Mouse (Mus musculus) MEL (cell line): ENCODE measurements at regions not wholly inside any gene's neighbourhood (a gene's known extent, or its start where the extent isn't known, plus 50 kb on each side); places are given as distances from the start of the nearest gene placed in this dataset.

Experiments used
- DNase-seq: peaks from one replicate; pipeline ENCODE4 v3.0.0; 2011; ENCODE audit warnings: low read depth, low spot score
- H3K27ac ChIP-seq: 2 replicates; pipeline ENCODE4 v1.5.1; 2012; ENCODE audit warnings: low read depth, mild to moderate bottlenecking, control low read depth, low read length, moderate library complexity; ENCODE audit not compliant: control insufficient read depth
- H3K27me3 ChIP-seq, 2 experiments: fragments of 150-350 bp in 1 of 2; sonication (generic) in 1 of 2; 2 replicates each; pipeline ENCODE4 v1.6.1; 2012; ENCODE audit warnings: low read length in 2 of 2, mild to moderate bottlenecking in 2 of 2, improper control_type of control experiment in 1 of 2, moderate library complexity in 1 of 2; ENCODE audit not compliant: insufficient read depth in 2 of 2, control insufficient read depth in 1 of 2
- H3K36me3 ChIP-seq, 2 experiments: 2 replicates each; pipeline ENCODE4 v1.6.1; 2012 to 2014; ENCODE audit warnings: low read length in 2 of 2, improper control_type of control experiment in 1 of 2, inconsistent platforms in 1 of 2, mild to moderate bottlenecking in 1 of 2; ENCODE audit not compliant: insufficient read depth in 2 of 2, control insufficient read depth in 1 of 2
- H3K4me1 ChIP-seq, 2 experiments: fragments of 150-350 bp in 1 of 2; sonication (generic) in 1 of 2; 2 replicates each; pipeline ENCODE4 v1.6.1; 2012; ENCODE audit warnings: low read length in 2 of 2, improper control_type of control experiment in 1 of 2, mild to moderate bottlenecking in 1 of 2; ENCODE audit not compliant: insufficient read depth in 2 of 2, control insufficient read depth in 1 of 2
- H3K4me3 ChIP-seq, 2 experiments: fragments of 150-350 bp in 1 of 2; sonication (generic) in 1 of 2; 2 replicates each; pipeline ENCODE4 v1.5.1; 2012; ENCODE audit warnings: low read depth in 2 of 2, low read length in 2 of 2, mild to moderate bottlenecking in 2 of 2, moderate library complexity in 2 of 2, control low read depth in 1 of 2, improper control_type of control experiment in 1 of 2; ENCODE audit not compliant: control insufficient read depth in 1 of 2, insufficient read depth in 1 of 2
- H3K79me2 ChIP-seq: 2 replicates; pipeline ENCODE4 v1.6.1; 2012; ENCODE audit warnings: mild to moderate bottlenecking, low read length, moderate library complexity; ENCODE audit not compliant: control insufficient read depth, poor library complexity, insufficient read depth
- H3K9ac ChIP-seq: 2 replicates; pipeline ENCODE4 v1.6.1; 2012; ENCODE audit warnings: low read depth, mild to moderate bottlenecking, control low read depth, low read length, moderate library complexity; ENCODE audit not compliant: control insufficient read depth, poor library complexity, severe bottlenecking
- H3K9me3 ChIP-seq: fragments of 150-350 bp; sonication (generic); replicated peaks from 2 replicates; pipeline ENCODE4 v1.6.1; 2012; ENCODE audit warnings: mild to moderate bottlenecking, low read length, improper control_type of control experiment, moderate library complexity; ENCODE audit not compliant: insufficient read depth
- MEF2A ChIP-seq: IDR thresholded peaks from 2 replicates; pipeline ENCODE4 v1.6.1; 2014; ENCODE audit warnings: low read depth, mild to moderate bottlenecking, inconsistent platforms, low read length, improper control_type of control experiment; ENCODE audit not compliant: poor library complexity, insufficient replicate concordance, severe bottlenecking; ENCODE audit errors: extremely low read depth
- MXI1 ChIP-seq: IDR thresholded peaks from 2 replicates; pipeline ENCODE4 v1.6.1; 2011; ENCODE audit warnings: mild to moderate bottlenecking, low read depth, low read length, improper control_type of control experiment
- MYC ChIP-seq: IDR thresholded peaks from 2 replicates; pipeline ENCODE4 v1.6.1; 2011; ENCODE audit warnings: low read depth, mild to moderate bottlenecking, low read length, improper control_type of control experiment, moderate library complexity
- NELFE ChIP-seq: IDR thresholded peaks from 2 replicates; pipeline ENCODE4 v1.6.1; 2011; ENCODE audit warnings: low read depth, low read length, improper control_type of control experiment
- NRF1 ChIP-seq: IDR thresholded peaks from 2 replicates; pipeline ENCODE4 v1.6.1; 2014; ENCODE audit warnings: low read depth, mild to moderate bottlenecking, inconsistent platforms, low read length, improper control_type of control experiment, moderate library complexity; ENCODE audit not compliant: poor library complexity, insufficient read depth, severe bottlenecking
- POLR2A ChIP-seq, 2 experiments: IDR thresholded peaks; 2 replicates each; pipeline ENCODE4 v1.6.1; 2011 to 2012; ENCODE audit warnings: low read length in 2 of 2, mild to moderate bottlenecking in 2 of 2, control low read depth in 1 of 2, improper control_type of control experiment in 1 of 2, low read depth in 1 of 2, moderate library complexity in 1 of 2; ENCODE audit not compliant: control insufficient read depth in 1 of 2, insufficient read depth in 1 of 2, poor library complexity in 1 of 2
- POLR2AphosphoS2 ChIP-seq: IDR thresholded peaks from 2 replicates; pipeline ENCODE4 v1.6.1; 2011; ENCODE audit warnings: low read length, improper control_type of control experiment
- RAD21 ChIP-seq: IDR thresholded peaks from 2 replicates; pipeline ENCODE4 v1.6.1; 2011; ENCODE audit warnings: mild to moderate bottlenecking, low read depth, low read length, improper control_type of control experiment
- TAL1 ChIP-seq: IDR thresholded peaks from 2 replicates; pipeline ENCODE4 v1.6.1; 2012; ENCODE audit warnings: mild to moderate bottlenecking, inconsistent platforms, low read length, moderate library complexity, mixed read lengths
- TCF12 ChIP-seq: IDR thresholded peaks from 2 replicates; pipeline ENCODE4 v1.6.1; 2014; ENCODE audit warnings: low read depth, mild to moderate bottlenecking, inconsistent platforms, low read length, improper control_type of control experiment, moderate library complexity
- USF2 ChIP-seq, 2 experiments: IDR thresholded peaks; 2 replicates each; pipeline ENCODE4 v1.6.1; 2011 to 2012; ENCODE audit warnings: improper control_type of control experiment in 2 of 2, low read length in 2 of 2, borderline replicate concordance in 1 of 2, inconsistent platforms in 1 of 2, low read depth in 1 of 2, mild to moderate bottlenecking in 1 of 2; ENCODE audit not compliant: insufficient read depth in 1 of 2

DNA sequence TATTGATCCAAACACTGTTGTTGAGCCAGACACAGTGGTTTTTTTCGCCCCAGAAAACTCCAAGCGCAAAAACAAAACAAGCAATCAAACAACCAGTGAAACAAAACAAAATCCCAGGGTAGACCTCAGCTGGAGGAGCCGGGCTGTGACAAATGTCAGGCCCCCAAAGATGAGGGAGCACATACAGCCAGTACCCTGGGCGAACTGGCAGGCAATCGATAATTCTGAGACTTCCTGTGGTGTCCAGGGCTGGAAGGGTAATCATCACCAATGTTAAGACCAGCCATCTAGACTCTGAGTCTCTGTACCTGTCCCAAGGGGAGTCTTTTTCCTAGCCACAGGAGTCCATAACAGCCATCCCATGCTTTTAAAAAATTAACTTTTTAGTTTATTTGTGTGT lies 80.6 kb downstream of the Mtx3 start:
- H3K4me1 ChIP-seq = no peaks in the 10 kb centered on the region
- H3K9ac ChIP-seq = no peak overlapping the region
- H3K79me2 ChIP-seq = no peaks in the 10 kb centered on the region
- no peaks in the 10 kb centered on the region for H3K27me3 ChIP-seq
- H3K36me3 ChIP-seq = no peaks in the 10 kb centered on the region
- no peaks in the 10 kb centered on the region for H3K9me3 ChIP-seq
- H3K4me3 ChIP-seq = no peak overlapping the region
- no peak for DNase-seq
- no peak overlapping the region for H3K27ac ChIP-seq
- TF ChIP-seq NELFE = no peak
- no peak for TF ChIP-seq TCF12
- no peak for TF ChIP-seq USF2 (IDR thresholded peaks at IDR 0.05; ENCODE audit: borderline replicate concordance in 1 of 2, insufficient read depth in 1 of 2, low read depth in 1 of 2, low read length in 2 of 2)
- no peak for TF ChIP-seq MEF2A

DNA sequence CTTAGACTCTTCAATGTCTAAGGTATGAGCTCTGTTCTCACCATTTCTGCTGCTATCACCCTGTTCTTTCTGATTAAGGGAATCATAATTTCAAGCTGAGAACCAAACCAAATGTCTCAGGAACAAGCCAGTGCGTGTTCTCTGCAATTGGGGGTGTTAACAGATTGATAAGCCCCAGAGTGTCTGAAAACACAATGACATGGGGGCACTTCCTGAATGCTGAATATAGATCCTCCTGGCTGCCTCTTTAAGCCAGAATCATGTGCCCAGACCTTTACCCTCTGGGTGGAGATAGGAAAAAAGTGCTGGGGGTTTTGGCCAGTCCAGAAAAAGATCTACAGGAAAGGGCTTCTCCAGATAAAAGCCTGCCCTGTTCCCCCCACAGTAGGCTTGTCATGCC lies 84.0 kb downstream of the Mtx3 start:
- Histone ChIP-seq H3K27ac (no peak overlapping the region), H3K9me3 (no peaks in the 10 kb centered on the region), H3K4me1 (no peaks in the 10 kb centered on the region), H3K79me2 (no peaks in the 10 kb centered on the region), H3K9ac (no peak overlapping the region), H3K27me3 (no peaks in the 10 kb centered on the region), H3K4me3 (no peak overlapping the region), H3K36me3 (no peaks in the 10 kb centered on the region)
- DNase-seq = no peak
- no peak for TF ChIP-seq TCF12
- no peak for TF ChIP-seq MYC
- TF ChIP-seq, all 39 proteins: peak for 0

DNA sequence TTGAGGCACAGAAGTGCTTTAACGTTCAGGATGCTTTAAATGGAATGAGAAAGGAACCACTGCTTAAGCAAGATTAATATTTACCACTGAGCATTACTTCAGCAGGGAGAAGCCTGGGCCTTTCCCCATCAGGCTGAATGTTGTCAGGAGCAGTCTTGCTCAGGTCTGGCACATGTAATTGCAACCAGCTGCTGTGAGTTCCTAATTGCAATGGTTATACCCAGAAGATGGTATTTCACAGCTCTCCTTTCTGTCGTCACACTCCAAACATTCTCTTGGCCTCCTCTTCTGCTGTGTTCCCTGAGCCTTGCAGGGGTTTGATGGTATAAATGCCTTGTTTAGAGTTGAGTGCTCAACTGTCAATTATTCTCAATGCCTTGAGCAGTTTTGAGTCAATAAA lies 87.1 kb downstream of the Mtx3 start:
- no peak overlapping the region for H3K9ac ChIP-seq
- no peak overlapping the region for H3K27ac ChIP-seq
- DNase-seq = no peak
- no peaks in the 10 kb centered on the region for H3K9me3 ChIP-seq
- no peaks in the 10 kb centered on the region for H3K79me2 ChIP-seq
- H3K4me3 ChIP-seq = no peak overlapping the region
- no peaks in the 10 kb centered on the region for H3K36me3 ChIP-seq
- no peak for TF ChIP-seq MXI1
- no peaks in the 10 kb centered on the region for H3K4me1 ChIP-seq
- no peaks in the 10 kb centered on the region for H3K27me3 ChIP-seq

DNA sequence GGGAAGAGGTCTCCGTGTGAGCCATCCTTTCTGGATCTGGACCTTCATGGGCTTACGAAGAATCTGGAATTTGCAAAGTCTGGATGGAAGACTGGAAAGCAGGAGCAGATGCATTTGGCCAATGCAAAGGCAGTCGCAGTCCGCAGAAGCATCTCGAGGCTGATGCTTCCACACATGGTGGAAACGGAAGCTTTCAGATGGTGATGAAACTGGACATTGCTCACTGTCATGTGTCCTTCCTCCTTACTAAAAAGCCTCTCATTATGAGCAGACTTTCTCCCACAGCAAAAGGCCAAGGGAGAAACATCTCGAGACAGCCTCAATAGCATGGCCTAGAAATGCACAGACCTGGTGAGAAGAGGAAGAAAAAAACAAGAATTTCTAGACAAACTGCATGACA lies 94.5 kb downstream of the Mtx3 start:
- H3K27ac ChIP-seq = no peak overlapping the region
- no peaks in the 10 kb centered on the region for H3K27me3 ChIP-seq
- no peak for DNase-seq
- no peak overlapping the region for H3K9ac ChIP-seq
- H3K4me3 ChIP-seq = no peak overlapping the region
- no peaks in the 10 kb centered on the region for H3K4me1 ChIP-seq
- H3K36me3 ChIP-seq = no peaks in the 10 kb centered on the region
- no peaks in the 10 kb centered on the region for H3K9me3 ChIP-seq
- TF ChIP-seq RAD21 (no peak), TAL1 (no peak), TCF12 (no peak), NRF1 (no peak), POLR2A (IDR thresholded peaks at IDR 0.05; ENCODE audit: control insufficient read depth in 1 of 2, insufficient read depth in 1 of 2, low read depth in 1 of 2, low read length in 2 of 2, poor library complexity in 1 of 2) (no peak), POLR2AphosphoS2 (no peak), MXI1 (no peak)
- H3K79me2 ChIP-seq = no peaks in the 10 kb centered on the region
